Mouse (Mus musculus) lung, postnatal 25 days (tissue): Measurements from ENCODE around the gene Olfr715b.
"Not testable (repeated sequence)": the region's sequence is repeated elsewhere in the genome, so short reads cannot be mapped to it uniquely, and the experiment has no call there.

Experiments
- DNase-seq: peaks from one replicate; pipeline ENCODE4 v3.0.0; 2022; ENCODE audit warnings: low spot score

Olfr715b gene

GRCm38 (mm10) chr7:107110269-107110668, at the start of gene Olfr715b:
Gene Olfr715b (minus strand): TSS chr7:107110369.
- not testable (repeated sequence) for DNase-seq

- not testable (repeated sequence) for DNase-seq
These were observed 27.9 kb upstream of the Olfr715b start, which contains the start of gene Olfr716 for GRCm38 (mm10) chr7:107138027-107138426. Gene Olfr716 (plus strand): TSS chr7:107138327.

GRCm38 (mm10) chr7:107130983-107131382, 20.8 kb upstream of the Olfr715b start, which contains the start of gene Olfr715:
Gene Olfr715 (minus strand): TSS chr7:107131083.
- not testable (repeated sequence) for DNase-seq

GRCm38 (mm10) chr7:107092920-107093319, 17.2 kb downstream of the Olfr715b start, which contains the start of gene Olfr17:
Gene Olfr17 (plus strand): TSS chr7:107093220.
- DNase-seq: no peak

GRCm38 (mm10) chr7:107070681-107071080, 39.5 kb downstream of the Olfr715b start, which contains the start of gene Olfr714:
Gene Olfr714 (plus strand): TSS chr7:107070981.
- no peak for DNase-seq
